Mouse (Mus musculus) hindbrain, embryonic 14.5 days (tissue): ENCODE data around the gene Cpxm1. TPM values are rescaled to one million over a fixed set of nuclear protein-coding genes. Genes with fewer than 3 reads are reported as not detected.

ENCODE experiments used
- ATAC-seq: fragments of 200-750 bp; cut with Nextera tagmentation; 2 replicates; pipeline ENCODE4 v1.8.0; 2017; ENCODE audit warnings: moderate number of reproducible peaks, mild to moderate bottlenecking, moderate TSS enrichment, moderate library complexity; ENCODE audit not compliant: low FRiP score
- DNase-seq: peaks from one replicate; pipeline ENCODE4 v3.0.0-alpha.2; 2015; ENCODE audit warnings: low spot score
- H3K27ac ChIP-seq: fragments of 300-500 bp; sonication (generic); 2 replicates; pipeline ENCODE4 v1.5.1; 2014; ENCODE audit warnings: mild to moderate bottlenecking, moderate library complexity
- H3K27me3 ChIP-seq: fragments of 300-500 bp; sonication (generic); 2 replicates; pipeline ENCODE4 v1.6.1; 2014; ENCODE audit warnings: mild to moderate bottlenecking, low read length, mixed read lengths; ENCODE audit not compliant: control insufficient read depth, insufficient read depth
- H3K36me3 ChIP-seq: fragments of 300-500 bp; sonication (generic); replicated peaks from 2 replicates; pipeline ENCODE4 v1.6.1; 2014; ENCODE audit not compliant: control insufficient read depth, insufficient read depth
- H3K4me1 ChIP-seq: fragments of 300-500 bp; sonication (generic); replicated peaks from 2 replicates; pipeline ENCODE4 v1.6.1; 2014; ENCODE audit warnings: antibody characterized with exemption, low read length, mixed read lengths; ENCODE audit not compliant: control insufficient read depth, insufficient read depth
- H3K4me2 ChIP-seq: fragments of 300-500 bp; sonication (generic); replicated peaks from 2 replicates; pipeline ENCODE4 v1.6.1; 2014; ENCODE audit warnings: mild to moderate bottlenecking, moderate library complexity
- H3K4me3 ChIP-seq: fragments of 300-500 bp; sonication (generic); replicated peaks from 2 replicates; pipeline ENCODE4 v1.5.1; 2014; ENCODE audit warnings: mild to moderate bottlenecking, low read length
- H3K9ac ChIP-seq: fragments of 300-500 bp; sonication (generic); 2 replicates; pipeline ENCODE4 v1.6.1; 2014
- H3K9me3 ChIP-seq: fragments of 300-500 bp; sonication (generic); 2 replicates; pipeline ENCODE4 v1.6.1; 2016; ENCODE audit warnings: low read length; ENCODE audit not compliant: control insufficient read depth
- WGBS: fragments of 180-500 bp; shearing (Covaris S2); extraction: QIAGEN DNeasy Blood & Tissue Kit; methylation state at CpG from one replicate; pipeline ENCODE4 v1.1.7; 2014; 5-methylcytosine and 5-hydroxymethylcytosine counted together
- polyA plus RNA-seq: library from polyadenylated mRNA; unstranded; fragments of >200 nt; fragmentation: Nextera tagmentation; extraction: Ambion mirVana; gene quantifications from 2 replicates; pipeline ENCODE4 v1.2.1, GENCODE M21; 2014

Gene Cpxm1
- 22.8 and 23.8 TPM in 2 replicates for polyA plus RNA-seq

- peak; percentile 27 for DNase-seq
- Histone ChIP-seq H3K36me3 (peaks cover 7% of the 10 kb centered on the region; the same call in 1 of the 2 replicates), H3K9ac (peak within 1 kb of the TSS; percentile 72), H3K9me3 (no peaks in the 10 kb centered on the region), H3K4me3 (peak within 1 kb of the TSS; percentile 42), H3K27ac (no peak within 1 kb of the TSS), H3K4me1 (peaks cover 20% of the 10 kb centered on the region; the same call in 1 of the 2 replicates), H3K4me2 (peak within 1 kb of the TSS; percentile 81), H3K27me3 (peaks cover 5% of the 10 kb centered on the region; the same call in 1 of the 2 replicates)
- under 1% methylated on average over 42 of the region's 53 CpGs for WGBS
- peak; percentile 83 for ATAC-seq
Measured at GRCm38 (mm10) chr2:130397186-130397985, at the start of gene Cpxm1. Gene Cpxm1, minus strand, starts transcription at chr2:130397574.

- WGBS: 84% methylated on average over 10 of the region's 10 CpGs
- Histone ChIP-seq H3K27me3 (no peaks in the 10 kb centered on the region), H3K36me3 (peaks cover 68% of the 10 kb centered on the region), H3K9me3 (no peaks in the 10 kb centered on the region), H3K27ac (no peak overlapping the region), H3K9ac (no peak overlapping the region), H3K4me1 (no peaks in the 10 kb centered on the region), H3K4me2 (no peak overlapping the region), H3K4me3 (no peak overlapping the region)
- ATAC-seq: no peak
- no peak for DNase-seq
Measured at GRCm38 (mm10) chr2:130442162-130442561, 44.8 kb upstream of the Cpxm1 start.

GRCm38 (mm10) chr2:130439840-130440480 is 42.6 kb upstream of the Cpxm1 start:
- H3K4me1 ChIP-seq: no peaks in the 10 kb centered on the region
- ATAC-seq (no peak), DNase-seq (no peak)
- no peak overlapping the region for H3K4me3 ChIP-seq
- H3K4me2 ChIP-seq: no peak overlapping the region
- no peak overlapping the region for H3K27ac ChIP-seq
- WGBS: 91% methylated on average over 4 of the region's 4 CpGs
- no peak overlapping the region for H3K9ac ChIP-seq
- peaks cover 68% of the 10 kb centered on the region for H3K36me3 ChIP-seq
- no peaks in the 10 kb centered on the region for H3K27me3 ChIP-seq
- H3K9me3 ChIP-seq: no peaks in the 10 kb centered on the region

GRCm38 (mm10) chr2:130438861-130439260 is 41.5 kb upstream of the Cpxm1 start:
- no peak overlapping the region for H3K4me2 ChIP-seq
- H3K9ac ChIP-seq: no peak overlapping the region
- 91% methylated on average over 3 of the region's 3 CpGs for WGBS
- no peak overlapping the region for H3K4me3 ChIP-seq
- ATAC-seq (no peak), DNase-seq (no peak)
- H3K27ac ChIP-seq: no peak overlapping the region
- H3K27me3 ChIP-seq: no peaks in the 10 kb centered on the region
- no peaks in the 10 kb centered on the region for H3K4me1 ChIP-seq
- no peaks in the 10 kb centered on the region for H3K9me3 ChIP-seq
- H3K36me3 ChIP-seq: peaks cover 61% of the 10 kb centered on the region

- Histone ChIP-seq H3K27me3 (no peaks in the 10 kb centered on the region), H3K9me3 (no peaks in the 10 kb centered on the region), H3K4me2 (no peak overlapping the region), H3K36me3 (peaks cover 44% of the 10 kb centered on the region), H3K9ac (no peak overlapping the region), H3K27ac (no peak overlapping the region), H3K4me1 (no peaks in the 10 kb centered on the region), H3K4me3 (no peak overlapping the region)
- DNase-seq (no peak), ATAC-seq (no peak)
- 97% methylated on average over 1 of the region's 1 CpGs for WGBS
Measured at GRCm38 (mm10) chr2:130436769-130437168, 39.4 kb upstream of the Cpxm1 start.

GRCm38 (mm10) chr2:130433152-130433551 is 35.8 kb upstream of the Cpxm1 start:
- Histone ChIP-seq H3K9ac (no peak overlapping the region), H3K9me3 (no peaks in the 10 kb centered on the region), H3K27me3 (no peaks in the 10 kb centered on the region), H3K27ac (no peak overlapping the region), H3K4me1 (no peaks in the 10 kb centered on the region), H3K36me3 (peaks cover 20% of the 10 kb centered on the region), H3K4me2 (no peak overlapping the region), H3K4me3 (no peak overlapping the region)
- WGBS: 31% methylated on average over 4 of the region's 4 CpGs
- DNase-seq: peak; percentile 75
- no peak for ATAC-seq

- Histone ChIP-seq H3K27me3 (no peaks in the 10 kb centered on the region), H3K4me1 (no peaks in the 10 kb centered on the region), H3K4me2 (no peak overlapping the region), H3K9me3 (no peaks in the 10 kb centered on the region), H3K27ac (no peak overlapping the region), H3K9ac (no peak overlapping the region), H3K36me3 (peaks cover 16% of the 10 kb centered on the region; the same call in 1 of the 2 replicates), H3K4me3 (no peak overlapping the region)
- no peak for ATAC-seq
- no peak for DNase-seq
- WGBS: 95% methylated on average over 3 of the region's 3 CpGs
Measured at GRCm38 (mm10) chr2:130432157-130432556, 34.8 kb upstream of the Cpxm1 start.

- H3K27ac ChIP-seq: no peak overlapping the region
- H3K9me3 ChIP-seq: no peaks in the 10 kb centered on the region
- no peaks in the 10 kb centered on the region for H3K27me3 ChIP-seq
- peaks cover 16% of the 10 kb centered on the region; the same call in 1 of the 2 replicates for H3K36me3 ChIP-seq
- no peak overlapping the region for H3K9ac ChIP-seq
- ATAC-seq (no peak), DNase-seq (no peak)
- no peak overlapping the region for H3K4me3 ChIP-seq
- H3K4me2 ChIP-seq: no peak overlapping the region
- no peaks in the 10 kb centered on the region for H3K4me1 ChIP-seq
- 87% methylated on average over 3 of the region's 3 CpGs for WGBS
Measured at GRCm38 (mm10) chr2:130430484-130430883, 33.1 kb upstream of the Cpxm1 start.

GRCm38 (mm10) chr2:130429851-130430250 is 32.5 kb upstream of the Cpxm1 start:
- Histone ChIP-seq H3K36me3 (peaks cover 16% of the 10 kb centered on the region; the same call in 1 of the 2 replicates), H3K27me3 (no peaks in the 10 kb centered on the region), H3K9me3 (no peaks in the 10 kb centered on the region), H3K9ac (no peak overlapping the region), H3K4me3 (no peak overlapping the region), H3K4me2 (no peak overlapping the region), H3K4me1 (peaks cover 6% of the 10 kb centered on the region), H3K27ac (no peak overlapping the region)
- 59% methylated on average over 2 of the region's 2 CpGs for WGBS
- ATAC-seq (no peak), DNase-seq (no peak)
